Mouse (Mus musculus) bone marrow macrophage, adult 2 months (primary cell): ENCODE measurements at regions not wholly inside any gene's neighbourhood (a gene's known extent, or its start where the extent isn't known, plus 50 kb on each side); places are given as distances from the start of the nearest gene placed in this dataset.

Experiments used
- CTCF ChIP-seq: IDR thresholded peaks from 2 replicates; pipeline ENCODE4 v1.5.1; 2012; ENCODE audit warnings: low read depth, mild to moderate bottlenecking, low read length, moderate library complexity
- POLR2A ChIP-seq: IDR thresholded peaks from 2 replicates; pipeline ENCODE4 v1.6.1; 2012; ENCODE audit warnings: mild to moderate bottlenecking, low read depth, low read length, borderline replicate concordance

DNA sequence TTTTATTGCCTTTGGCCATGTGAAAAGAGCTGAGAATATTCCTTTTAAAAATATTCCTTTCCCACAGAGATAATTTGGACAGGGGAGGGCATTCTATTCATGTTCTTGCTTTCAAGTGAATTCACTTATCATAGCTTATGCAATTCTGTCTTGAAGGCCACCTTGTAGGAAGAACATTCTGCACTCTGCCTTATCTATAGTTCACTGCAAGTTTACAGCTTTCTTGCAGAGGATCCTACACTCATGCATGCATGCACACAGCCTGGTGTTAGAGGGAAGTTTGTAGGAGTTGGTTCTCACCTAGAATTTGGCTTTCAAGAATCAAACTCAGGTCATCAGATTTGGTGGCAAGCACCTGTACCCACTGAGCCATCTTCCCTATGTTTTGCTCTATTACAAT is 67.4 kb downstream of the Ccdc71l start:
- TF ChIP-seq CTCF (no peak), POLR2A (no peak)
